In the genomic region with DNA sequence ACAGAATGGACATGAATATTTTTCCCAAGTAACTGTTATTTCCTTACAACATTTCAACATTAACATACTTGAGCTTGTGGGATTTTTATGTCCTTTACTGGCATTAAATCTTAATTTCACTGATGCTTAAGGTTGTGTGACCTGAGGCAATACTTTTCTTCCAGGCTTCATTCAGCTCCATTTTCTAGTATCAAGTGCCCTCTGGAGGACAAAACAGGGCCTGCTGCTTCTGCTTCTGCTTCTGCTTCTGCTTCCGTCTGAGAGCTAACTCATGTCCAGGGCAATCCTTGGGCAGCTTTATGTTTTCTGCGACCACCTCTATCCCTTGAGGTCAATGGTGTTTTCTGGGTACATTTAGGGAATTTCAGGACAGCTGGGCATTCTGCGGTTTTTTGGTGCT, we compare ENCODE assay signal across 8 mouse cellular contexts. TPM values are rescaled to one million over a fixed set of nuclear protein-coding genes. Genes with fewer than 3 reads are reported as not detected.
DNase-seq lines count a peak whose midpoint lies in the region; ATAC-seq and TF ChIP-seq lines count a peak whose summit lies in the region.

No protein-coding gene starts in this region.

- 0 out of 2 replicates have a peak, but pooled peaks have one; percentile 29 for TF ChIP-seq CTCF in bone marrow, adult 2 months (IDR thresholded peaks at IDR 0.05; ENCODE audit: control insufficient read depth, insufficient read depth, low read length)

- no peak overlapping the region for H3K4me2 ChIP-seq in heart, embryonic 12.5 days
- H3K4me2 ChIP-seq in neural tube, embryonic 13.5 days = no peak overlapping the region
- no peak overlapping the region for H3K4me2 ChIP-seq in neural tube, embryonic 15.5 days

- H3K9ac ChIP-seq in heart, embryonic 12.5 days = no peak overlapping the region
- H3K9ac ChIP-seq in neural tube, embryonic 13.5 days = 0 out of 2 replicates have a peak overlapping the region, but pooled peaks have one; percentile 31
- H3K9ac ChIP-seq in neural tube, embryonic 15.5 days (replicated peaks) = no peak overlapping the region

- H3K4me3 ChIP-seq in heart, embryonic 12.5 days = no peak overlapping the region
- H3K4me3 ChIP-seq in neural tube, embryonic 13.5 days = no peak overlapping the region
- H3K4me3 ChIP-seq in neural tube, embryonic 15.5 days (replicated peaks) = no peak overlapping the region
- no peak overlapping the region for H3K4me3 ChIP-seq in bone marrow, adult 2 months (replicated peaks; ENCODE audit: control insufficient read depth, low read depth, low read length)

- H3K27ac ChIP-seq in heart, embryonic 12.5 days (ENCODE audit: poor library complexity, severe bottlenecking) = no peak overlapping the region
- H3K27ac ChIP-seq in neural tube, embryonic 13.5 days (replicated peaks) = no peak overlapping the region
- no peak overlapping the region for H3K27ac ChIP-seq in neural tube, embryonic 15.5 days (replicated peaks)
- no peak overlapping the region for H3K27ac ChIP-seq in bone marrow, adult 2 months (ENCODE audit: control insufficient read depth, insufficient read depth, low read depth, low read length, poor library complexity)

- intact Hi-C loops in heart, postnatal 14 days (cut with DNase I) = loop anchor here (2.0 kb wide), 1 partner anchor 123 kb away; no protein-coding TSS in a partner anchor

- peak; percentile 34 to 61 for DNase-seq in heart, postnatal 14 days
- DNase-seq in kidney, postnatal 4 days = peak; percentile 68 to 72
- DNase-seq in testis, postnatal 14 days (ENCODE audit: low spot score) = no peak

- 82% methylated on average over 3 of the region's 3 CpGs for WGBS in heart, embryonic 12.5 days
- 71% methylated on average over 3 of the region's 3 CpGs for WGBS in neural tube, embryonic 13.5 days
- WGBS in neural tube, embryonic 15.5 days = 61% methylated on average over 3 of the region's 3 CpGs
- 58% methylated on average over 3 of the region's 3 CpGs for WGBS in bone marrow, adult 2 months

- no peaks in the 10 kb centered on the region for H3K27me3 ChIP-seq in heart, embryonic 12.5 days (replicated peaks)
- H3K27me3 ChIP-seq in neural tube, embryonic 13.5 days = no peaks in the 10 kb centered on the region
- no peaks in the 10 kb centered on the region for H3K27me3 ChIP-seq in neural tube, embryonic 15.5 days (replicated peaks)

- H3K9me3 ChIP-seq in heart, embryonic 12.5 days (replicated peaks) = no peaks in the 10 kb centered on the region; the same call in 1 of the 2 replicates
- no peaks in the 10 kb centered on the region for H3K9me3 ChIP-seq in neural tube, embryonic 13.5 days
- no peaks in the 10 kb centered on the region for H3K9me3 ChIP-seq in neural tube, embryonic 15.5 days (replicated peaks)

- peaks cover 42% of the 10 kb centered on the region for H3K36me3 ChIP-seq in heart, embryonic 12.5 days
- H3K36me3 ChIP-seq in neural tube, embryonic 13.5 days = peaks cover 33% of the 10 kb centered on the region
- H3K36me3 ChIP-seq in neural tube, embryonic 15.5 days = peaks cover 21% of the 10 kb centered on the region

- H3K4me1 ChIP-seq in heart, embryonic 12.5 days (replicated peaks) = peaks cover 14% of the 10 kb centered on the region
- peaks cover 25% of the 10 kb centered on the region for H3K4me1 ChIP-seq in neural tube, embryonic 13.5 days (replicated peaks)
- H3K4me1 ChIP-seq in neural tube, embryonic 15.5 days = peaks cover 21% of the 10 kb centered on the region
- no peaks in the 10 kb centered on the region for H3K4me1 ChIP-seq in bone marrow, adult 2 months (ENCODE audit: control insufficient read depth, insufficient read depth, low read length)

- ATAC-seq in heart, embryonic 12.5 days (ENCODE audit: insufficient number of reproducible peaks, low FRiP score) = no peak
- no peak for ATAC-seq in neural tube, embryonic 13.5 days (ENCODE audit: low read depth)
- no peak for ATAC-seq in neural tube, embryonic 15.5 days (ENCODE audit: low FRiP score)
- no peak for ATAC-seq in erythroblast, adult 5-6 weeks (replicated peaks; ENCODE audit: low FRiP score, poor library complexity, severe bottlenecking)

- no peak for TF ChIP-seq POLR2A in bone marrow, adult 2 months (IDR thresholded peaks at IDR 0.05; ENCODE audit: borderline replicate concordance, control insufficient read depth, low read depth, low read length)

RNA-seq across cellular contexts. Expression of gene 1700003F12Rik, which starts 7.2 kb away (rescaled TPM):
- total RNA-seq in heart, postnatal 14 days (2021) = under 1 TPM in 1 of 2 experiments, not detected in 1; 0.43 TPM
- polyA plus RNA-seq in heart, embryonic 12.5 days (2016; fragmentation: Nextera tagmentation; extraction: Ambion mirVana) = 0.48 and 0.78 TPM in 2 replicates
- 0.76 and 2.1 TPM in 2 replicates for polyA plus RNA-seq in neural tube, embryonic 13.5 days (2015; fragmentation: Nextera tagmentation; extraction: Ambion mirVana)
- 1.3 and 1.9 TPM in 2 replicates for polyA plus RNA-seq in neural tube, embryonic 15.5 days (2015; fragmentation: Nextera tagmentation; extraction: Ambion mirVana)
- not detected in 2 replicates for polyA plus RNA-seq in bone marrow, adult 2 months (2011; ENCODE audit: insufficient read depth, insufficient read length, low replicate concordance, missing spikeins)
- total RNA-seq in erythroblast, adult 5-6 weeks (2015; ENCODE audit: low replicate concordance) = not detected in 2 replicates
- not detected in 2 replicates for total RNA-seq in erythroblast, adult 5-6 weeks (2017; ENCODE audit: low replicate concordance)

RNA-seq across cellular contexts. Expression of gene Actl10, which starts 11.9 kb away (rescaled TPM):
- total RNA-seq in heart, postnatal 14 days (2021) = not detected
- 0.13 and 0.15 TPM in 2 replicates for polyA plus RNA-seq in heart, embryonic 12.5 days (2016; fragmentation: Nextera tagmentation; extraction: Ambion mirVana)
- polyA plus RNA-seq in neural tube, embryonic 13.5 days (2015; fragmentation: Nextera tagmentation; extraction: Ambion mirVana) = 0.33 and 0.59 TPM in 2 replicates
- 0.31 and 0.63 TPM in 2 replicates for polyA plus RNA-seq in neural tube, embryonic 15.5 days (2015; fragmentation: Nextera tagmentation; extraction: Ambion mirVana)
- not detected in 2 replicates for polyA plus RNA-seq in bone marrow, adult 2 months (2011; ENCODE audit: insufficient read depth, insufficient read length, low replicate concordance, missing spikeins)
- total RNA-seq in erythroblast, adult 5-6 weeks (2015; ENCODE audit: low replicate concordance) = not detected in 2 replicates
- total RNA-seq in erythroblast, adult 5-6 weeks (2017; ENCODE audit: low replicate concordance) = not detected in 2 replicates

RNA-seq across cellular contexts. Expression of gene Necab3, which starts 19.0 kb away (rescaled TPM):
- 1 to 10 TPM in 1 of 2 experiments, under 1 TPM in 1; 0.90 to 1.2 TPM for total RNA-seq in heart, postnatal 14 days (2021)
- polyA plus RNA-seq in heart, embryonic 12.5 days (2016; fragmentation: Nextera tagmentation; extraction: Ambion mirVana) = 0.27 and 0.87 TPM in 2 replicates
- 11.5 and 17.4 TPM in 2 replicates for polyA plus RNA-seq in neural tube, embryonic 13.5 days (2015; fragmentation: Nextera tagmentation; extraction: Ambion mirVana)
- polyA plus RNA-seq in neural tube, embryonic 15.5 days (2015; fragmentation: Nextera tagmentation; extraction: Ambion mirVana) = 16.0 and 19.6 TPM in 2 replicates
- 3.5 and 5.3 TPM in 2 replicates for polyA plus RNA-seq in bone marrow, adult 2 months (2011; ENCODE audit: insufficient read depth, insufficient read length, low replicate concordance, missing spikeins)
- 0.63 TPM in 1 of 2 replicates, not detected in the other for total RNA-seq in erythroblast, adult 5-6 weeks (2015; ENCODE audit: low replicate concordance)
- 11.6 TPM in 1 of 2 replicates, not detected in the other for total RNA-seq in erythroblast, adult 5-6 weeks (2017; ENCODE audit: low replicate concordance)

RNA-seq across cellular contexts. Expression of gene E2f1, which starts 30.0 kb away (rescaled TPM):
- total RNA-seq in heart, postnatal 14 days (2021) = 1 to 10 TPM; 2.2 to 4.3 TPM
- 21.7 and 21.8 TPM in 2 replicates for polyA plus RNA-seq in heart, embryonic 12.5 days (2016; fragmentation: Nextera tagmentation; extraction: Ambion mirVana)
- polyA plus RNA-seq in neural tube, embryonic 13.5 days (2015; fragmentation: Nextera tagmentation; extraction: Ambion mirVana) = 6.0 and 6.3 TPM in 2 replicates
- polyA plus RNA-seq in neural tube, embryonic 15.5 days (2015; fragmentation: Nextera tagmentation; extraction: Ambion mirVana) = 3.4 and 7.4 TPM in 2 replicates
- 49.6 and 63.0 TPM in 2 replicates for polyA plus RNA-seq in bone marrow, adult 2 months (2011; ENCODE audit: insufficient read depth, insufficient read length, low replicate concordance, missing spikeins)
- 6.7 and 11.1 TPM in 2 replicates for total RNA-seq in erythroblast, adult 5-6 weeks (2015; ENCODE audit: low replicate concordance)
- total RNA-seq in erythroblast, adult 5-6 weeks (2017; ENCODE audit: low replicate concordance) = 5.5 and 7.0 TPM in 2 replicates
